Mouse (Mus musculus): ENCODE data around the gene Gca. TPM values are rescaled to one million over a fixed set of nuclear protein-coding genes. Genes with fewer than 3 reads are reported as not detected.

Gca gene
- polyA plus RNA-seq, 1 experiment from 2014 or later: 0.61 TPM

DNA sequence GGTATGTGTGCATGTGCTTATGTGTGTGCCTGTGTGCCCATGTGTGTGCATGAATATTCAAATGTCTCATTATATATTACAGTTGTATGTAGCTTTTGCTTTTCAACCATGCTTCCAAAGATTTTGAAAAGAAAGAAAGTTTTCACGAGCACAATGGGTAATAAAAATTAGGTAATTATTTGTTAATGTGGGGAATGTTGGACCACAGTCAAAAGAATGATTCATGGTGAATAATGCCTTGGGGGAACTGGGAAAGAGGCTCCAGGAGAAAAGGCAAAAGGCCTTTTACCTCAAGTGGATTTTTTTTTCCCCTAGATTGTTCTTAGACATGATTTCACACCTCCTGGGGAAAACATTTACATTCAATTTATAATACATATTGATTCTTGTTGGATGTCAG lies 61.9 kb downstream of the Gca start:
- Histone ChIP-seq H3K27ac (replicated peaks; ENCODE audit: low read depth, low read length) (no peak overlapping the region), H3K9me3 (ENCODE audit: control insufficient read depth, low read length) (no peaks in the 10 kb centered on the region), H3K27me3 (ENCODE audit: control insufficient read depth, insufficient read depth, low read length) (no peaks in the 10 kb centered on the region), H3K4me3 (ENCODE audit: low read depth, low read length) (no peak overlapping the region), H3K36me3 (ENCODE audit: control insufficient read depth, insufficient read depth, low read length) (no peaks in the 10 kb centered on the region), H3K9ac (ENCODE audit: low read length) (no peak overlapping the region), H3K4me1 (ENCODE audit: control insufficient read depth, insufficient read depth, low read length) (no peaks in the 10 kb centered on the region), H3K4me2 (ENCODE audit: low read depth, severe bottlenecking) (no peak overlapping the region)
- WGBS: 67% methylated on average over 1 of the region's 1 CpGs
- ATAC-seq (ENCODE audit: insufficient number of reproducible peaks, low FRiP score, low TSS enrichment, low read depth) (no peak), DNase-seq (ENCODE audit: low spot score) (no peak)

DNA sequence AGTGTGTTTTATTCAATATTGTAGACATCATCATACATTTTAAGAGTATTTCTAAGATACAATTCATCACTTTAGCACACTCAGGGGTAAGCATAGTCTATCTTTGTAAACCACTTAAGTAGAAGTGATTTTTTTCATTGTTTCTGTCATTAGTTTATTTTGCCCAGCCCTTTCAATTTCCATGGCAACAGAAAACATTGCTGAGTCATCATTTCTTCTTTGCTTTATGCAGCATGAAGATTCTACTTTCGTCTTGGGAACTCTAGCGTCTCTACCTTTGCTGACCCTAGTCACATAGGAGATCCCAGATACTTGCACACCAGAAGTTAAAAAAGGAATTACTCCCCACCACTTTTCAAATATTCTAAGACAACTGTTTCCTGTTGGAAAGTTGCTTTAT lies 63.6 kb downstream of the Gca start:
- no peaks in the 10 kb centered on the region for H3K27me3 ChIP-seq (ENCODE audit: control insufficient read depth, insufficient read depth, low read length)
- DNase-seq (ENCODE audit: low spot score) (no peak), ATAC-seq (ENCODE audit: insufficient number of reproducible peaks, low FRiP score, low TSS enrichment, low read depth) (no peak)
- H3K4me2 ChIP-seq (ENCODE audit: low read depth, severe bottlenecking): no peak overlapping the region
- H3K9ac ChIP-seq (ENCODE audit: low read length): no peak overlapping the region
- no peak overlapping the region for H3K27ac ChIP-seq (replicated peaks; ENCODE audit: low read depth, low read length)
- 98% methylated on average over 2 of the region's 2 CpGs for WGBS
- no peaks in the 10 kb centered on the region for H3K4me1 ChIP-seq (ENCODE audit: control insufficient read depth, insufficient read depth, low read length)
- no peaks in the 10 kb centered on the region for H3K9me3 ChIP-seq (ENCODE audit: control insufficient read depth, low read length)
- H3K36me3 ChIP-seq (ENCODE audit: control insufficient read depth, insufficient read depth, low read length): no peaks in the 10 kb centered on the region
- H3K4me3 ChIP-seq (ENCODE audit: low read depth, low read length): no peak overlapping the region

DNA sequence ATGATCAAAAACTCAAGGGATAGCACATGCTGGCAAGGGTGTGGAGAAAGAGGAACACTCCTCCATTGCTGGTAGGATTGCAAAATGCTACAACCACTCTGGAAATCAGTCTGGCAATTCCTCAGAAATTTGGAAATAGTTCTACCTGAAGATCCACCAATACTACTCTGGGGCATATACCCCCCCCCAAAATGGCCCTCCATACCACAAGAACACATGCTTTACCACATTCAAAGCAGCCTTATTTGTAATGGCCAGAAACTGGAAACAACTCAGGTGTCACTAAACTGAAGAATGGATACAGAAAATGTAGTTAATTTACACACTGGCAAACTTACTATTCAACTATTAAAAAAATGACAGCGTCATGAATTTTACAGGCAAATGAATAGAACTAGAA lies 66.6 kb downstream of the Gca start:
- no peaks in the 10 kb centered on the region for H3K4me1 ChIP-seq (ENCODE audit: control insufficient read depth, insufficient read depth, low read length)
- no peak overlapping the region for H3K4me2 ChIP-seq (ENCODE audit: low read depth, severe bottlenecking)
- H3K36me3 ChIP-seq (ENCODE audit: control insufficient read depth, insufficient read depth, low read length): no peaks in the 10 kb centered on the region
- no peak overlapping the region for H3K4me3 ChIP-seq (ENCODE audit: low read depth, low read length)
- ATAC-seq (ENCODE audit: insufficient number of reproducible peaks, low FRiP score, low TSS enrichment, low read depth): no peak
- no peaks in the 10 kb centered on the region for H3K27me3 ChIP-seq (ENCODE audit: control insufficient read depth, insufficient read depth, low read length)
- WGBS: 86% methylated on average over 1 of the region's 1 CpGs
- no peak overlapping the region for H3K9ac ChIP-seq (ENCODE audit: low read length)
- no peaks in the 10 kb centered on the region for H3K9me3 ChIP-seq (ENCODE audit: control insufficient read depth, low read length)
- DNase-seq (ENCODE audit: low spot score): no peak
- no peak overlapping the region for H3K27ac ChIP-seq (replicated peaks; ENCODE audit: low read depth, low read length)

DNA sequence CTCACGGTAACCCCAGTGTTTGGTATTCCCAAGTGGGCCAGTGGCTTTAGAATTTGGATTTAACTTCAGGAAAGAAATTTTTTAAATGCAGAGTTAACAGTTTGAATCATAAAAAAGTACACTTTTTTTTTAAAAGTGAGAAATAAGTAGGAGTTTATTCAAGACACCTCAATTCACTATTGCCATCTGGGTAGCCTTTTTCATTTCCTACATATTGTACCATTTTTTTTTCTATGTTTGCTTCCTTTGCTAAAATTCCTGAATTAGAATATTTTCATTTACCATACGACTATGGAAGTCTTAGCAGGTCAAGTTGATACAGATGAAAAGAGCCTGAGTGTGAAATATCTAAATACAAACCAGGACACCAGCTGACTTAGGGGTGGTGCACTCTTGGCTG lies 79.0 kb downstream of the Gca start:
- Histone ChIP-seq H3K9ac (ENCODE audit: low read length) (no peak overlapping the region), H3K9me3 (ENCODE audit: control insufficient read depth, low read length) (no peaks in the 10 kb centered on the region), H3K4me3 (ENCODE audit: low read depth, low read length) (no peak overlapping the region), H3K4me2 (ENCODE audit: low read depth, severe bottlenecking) (no peak overlapping the region), H3K27ac (replicated peaks; ENCODE audit: low read depth, low read length) (no peak overlapping the region), H3K4me1 (ENCODE audit: control insufficient read depth, insufficient read depth, low read length) (no peaks in the 10 kb centered on the region), H3K27me3 (ENCODE audit: control insufficient read depth, insufficient read depth, low read length) (no peaks in the 10 kb centered on the region), H3K36me3 (ENCODE audit: control insufficient read depth, insufficient read depth, low read length) (no peaks in the 10 kb centered on the region)
- DNase-seq (ENCODE audit: low spot score): no peak
- no peak for ATAC-seq (ENCODE audit: insufficient number of reproducible peaks, low FRiP score, low TSS enrichment, low read depth)
- WGBS: 87% methylated on average over 2 of the region's 2 CpGs

Other genes starting within 250 kb of the Gca start
- gene Gcg, start 180.6 kb upstream of the Gca start, polyA plus RNA-seq (2014; fragmentation: Nextera tagmentation; extraction: Ambion mirVana): 0.27 and 0.41 TPM in 2 replicates
- gene Fap, start 90.2 kb upstream of the Gca start, polyA plus RNA-seq (2014; fragmentation: Nextera tagmentation; extraction: Ambion mirVana): 5.8 and 6.3 TPM in 2 replicates
- 0.35 and 0.75 TPM in 2 replicates for gene Ifih1, start 18.0 kb upstream of the Gca start, polyA plus RNA-seq (2014; fragmentation: Nextera tagmentation; extraction: Ambion mirVana)